Mouse (Mus musculus): ENCODE measurements at regions not wholly inside any gene's neighbourhood (a gene's known extent, or its start where the extent isn't known, plus 50 kb on each side); places are given as distances from the start of the nearest gene placed in this dataset.

- Histone ChIP-seq H3K9me3 (ENCODE audit: control insufficient read depth, low read length) (no peaks in the 10 kb centered on the region), H3K4me1 (replicated peaks; ENCODE audit: control insufficient read depth, insufficient read depth, low read length) (no peaks in the 10 kb centered on the region), H3K27me3 (replicated peaks; ENCODE audit: control insufficient read depth, insufficient read depth, low read length) (peaks cover 8% of the 10 kb centered on the region; the same call in 1 of the 2 replicates), H3K36me3 (ENCODE audit: control insufficient read depth, insufficient read depth, low read length) (no peaks in the 10 kb centered on the region), H3K4me2 (no peak overlapping the region), H3K9ac (ENCODE audit: low read depth, low read length) (no peak overlapping the region), H3K27ac (ENCODE audit: low read depth, low read length) (no peak overlapping the region), H3K4me3 (ENCODE audit: low read depth, low read length) (no peak overlapping the region)
- no peak for DNase-seq (ENCODE audit: low spot score)
- WGBS, result 34% methylated on average over 9 of the region's 9 CpGs
- ATAC-seq (replicated peaks; ENCODE audit: low FRiP score), result no peak
These were observed 195.2 kb downstream of the Bcl11b start for GRCm38 (mm10) chr12:107808158-107808715.

GRCm38 (mm10) chr12:107811231-107811630 lies 192.2 kb downstream of the Bcl11b start:
- Histone ChIP-seq H3K4me3 (ENCODE audit: low read depth, low read length) (no peak overlapping the region), H3K36me3 (ENCODE audit: control insufficient read depth, insufficient read depth, low read length) (no peaks in the 10 kb centered on the region), H3K4me2 (no peak overlapping the region), H3K9me3 (ENCODE audit: control insufficient read depth, low read length) (no peaks in the 10 kb centered on the region), H3K27me3 (replicated peaks; ENCODE audit: control insufficient read depth, insufficient read depth, low read length) (peaks cover 8% of the 10 kb centered on the region; the same call in 1 of the 2 replicates), H3K9ac (ENCODE audit: low read depth, low read length) (no peak overlapping the region), H3K27ac (ENCODE audit: low read depth, low read length) (no peak overlapping the region), H3K4me1 (replicated peaks; ENCODE audit: control insufficient read depth, insufficient read depth, low read length) (no peaks in the 10 kb centered on the region)
- no peak for DNase-seq (ENCODE audit: low spot score)
- WGBS, result 20% methylated on average over 5 of the region's 5 CpGs
- no peak for ATAC-seq (replicated peaks; ENCODE audit: low FRiP score)

- ATAC-seq (replicated peaks; ENCODE audit: low FRiP score), result no peak
- Histone ChIP-seq H3K4me1 (replicated peaks; ENCODE audit: control insufficient read depth, insufficient read depth, low read length) (no peaks in the 10 kb centered on the region), H3K4me2 (no peak overlapping the region), H3K9me3 (ENCODE audit: control insufficient read depth, low read length) (no peaks in the 10 kb centered on the region), H3K4me3 (ENCODE audit: low read depth, low read length) (no peak overlapping the region), H3K27me3 (replicated peaks; ENCODE audit: control insufficient read depth, insufficient read depth, low read length) (peaks cover 8% of the 10 kb centered on the region; the same call in 1 of the 2 replicates), H3K36me3 (ENCODE audit: control insufficient read depth, insufficient read depth, low read length) (no peaks in the 10 kb centered on the region), H3K27ac (ENCODE audit: low read depth, low read length) (no peak overlapping the region), H3K9ac (ENCODE audit: low read depth, low read length) (no peak overlapping the region)
- DNase-seq (ENCODE audit: low spot score), result no peak
- 73% methylated on average over 14 of the region's 14 CpGs for WGBS
These were observed 190.7 kb downstream of the Bcl11b start for GRCm38 (mm10) chr12:107812549-107813335.

DNA sequence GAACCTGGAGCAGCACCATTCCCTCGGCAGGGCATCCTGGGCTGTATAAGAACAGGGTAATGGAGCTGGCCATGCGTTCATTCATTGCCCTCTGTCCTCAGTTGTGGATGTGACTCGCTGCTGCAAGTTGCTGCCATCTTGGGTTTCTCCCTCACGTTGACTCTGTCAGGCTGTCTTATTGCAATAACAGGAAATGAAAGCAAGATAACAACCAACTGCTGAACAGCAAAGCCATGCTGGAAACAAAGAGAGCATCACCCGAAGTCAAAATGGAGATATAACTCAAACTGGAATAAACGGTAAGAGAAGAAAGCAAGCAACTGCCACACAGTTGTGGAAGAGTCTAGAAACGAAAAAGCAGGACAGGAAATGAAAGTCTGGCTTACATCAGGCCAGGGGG lies 188.5 kb downstream of the Bcl11b start:
- no peaks in the 10 kb centered on the region for H3K27me3 ChIP-seq (replicated peaks; ENCODE audit: control insufficient read depth, insufficient read depth, low read length)
- no peaks in the 10 kb centered on the region for H3K9me3 ChIP-seq (ENCODE audit: control insufficient read depth, low read length)
- DNase-seq (ENCODE audit: low spot score) (no peak), ATAC-seq (replicated peaks; ENCODE audit: low FRiP score) (no peak)
- no peak overlapping the region for H3K4me2 ChIP-seq
- WGBS, result 63% methylated on average over 7 of the region's 7 CpGs
- no peaks in the 10 kb centered on the region for H3K36me3 ChIP-seq (ENCODE audit: control insufficient read depth, insufficient read depth, low read length)
- H3K4me1 ChIP-seq (replicated peaks; ENCODE audit: control insufficient read depth, insufficient read depth, low read length), result no peaks in the 10 kb centered on the region
- no peak overlapping the region for H3K27ac ChIP-seq (ENCODE audit: low read depth, low read length)
- H3K9ac ChIP-seq (ENCODE audit: low read depth, low read length), result no peak overlapping the region
- no peak overlapping the region for H3K4me3 ChIP-seq (ENCODE audit: low read depth, low read length)

DNA sequence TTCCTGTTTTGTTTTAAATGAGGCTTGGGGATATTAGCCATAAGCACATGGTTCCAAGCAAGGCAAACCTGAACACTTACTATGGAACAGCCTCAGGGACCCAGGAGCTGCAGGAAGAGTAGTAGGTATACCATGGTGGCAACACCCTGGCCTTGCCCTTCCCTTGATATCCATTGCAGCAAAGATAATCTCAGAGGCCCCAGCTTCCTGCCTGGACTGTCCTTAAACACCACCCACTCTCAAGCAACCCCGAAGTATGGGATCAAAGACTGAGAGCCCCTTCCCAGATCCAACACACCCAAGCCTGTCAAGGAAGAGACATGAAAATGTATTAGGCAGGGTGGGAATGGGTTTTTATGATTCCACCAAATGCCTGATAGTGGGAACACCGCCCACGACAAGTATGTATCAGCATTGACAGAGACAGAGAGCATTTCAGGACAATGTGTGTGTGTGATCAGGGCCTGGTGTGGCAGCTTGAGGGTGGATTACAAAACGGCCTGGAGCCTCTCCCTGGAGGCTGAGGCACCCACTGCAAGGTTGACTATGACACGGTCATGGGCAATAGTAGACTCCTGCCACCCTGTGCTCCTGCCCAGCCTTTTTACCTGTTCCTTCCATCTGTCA lies 179.5 kb downstream of the Bcl11b start:
- Histone ChIP-seq H3K4me1 (replicated peaks; ENCODE audit: control insufficient read depth, insufficient read depth, low read length) (no peaks in the 10 kb centered on the region), H3K9me3 (ENCODE audit: control insufficient read depth, low read length) (no peaks in the 10 kb centered on the region), H3K27ac (ENCODE audit: low read depth, low read length) (no peak overlapping the region), H3K9ac (ENCODE audit: low read depth, low read length) (no peak overlapping the region), H3K27me3 (replicated peaks; ENCODE audit: control insufficient read depth, insufficient read depth, low read length) (no peaks in the 10 kb centered on the region), H3K36me3 (ENCODE audit: control insufficient read depth, insufficient read depth, low read length) (no peaks in the 10 kb centered on the region), H3K4me2 (no peak overlapping the region), H3K4me3 (ENCODE audit: low read depth, low read length) (no peak overlapping the region)
- DNase-seq (ENCODE audit: low spot score) (no peak), ATAC-seq (replicated peaks; ENCODE audit: low FRiP score) (no peak)
- WGBS, result 78% methylated on average over 5 of the region's 5 CpGs

DNA sequence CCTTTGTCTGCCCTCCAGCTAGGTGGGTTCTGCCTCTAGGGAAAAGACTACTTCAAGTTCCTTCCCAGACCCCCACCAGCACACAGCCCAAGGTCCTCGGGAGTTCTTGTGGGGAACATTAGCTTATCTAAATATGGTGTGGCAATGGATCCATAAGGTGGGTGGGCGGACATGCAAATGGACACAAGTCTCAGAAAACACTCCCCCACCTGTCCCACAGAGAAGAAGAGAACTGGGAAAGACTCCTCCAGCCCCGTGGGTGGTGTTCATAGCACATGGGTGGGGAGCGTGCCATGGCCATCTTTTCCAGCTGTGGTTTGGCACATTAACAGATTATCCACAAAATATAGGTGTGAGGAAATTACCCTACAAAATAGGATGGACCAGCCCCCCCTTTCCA lies 177.5 kb downstream of the Bcl11b start:
- H3K9ac ChIP-seq (ENCODE audit: low read depth, low read length), result no peak overlapping the region
- ATAC-seq (replicated peaks; ENCODE audit: low FRiP score) (no peak), DNase-seq (ENCODE audit: low spot score) (no peak)
- no peak overlapping the region for H3K4me2 ChIP-seq
- H3K36me3 ChIP-seq (ENCODE audit: control insufficient read depth, insufficient read depth, low read length), result no peaks in the 10 kb centered on the region
- no peaks in the 10 kb centered on the region for H3K4me1 ChIP-seq (replicated peaks; ENCODE audit: control insufficient read depth, insufficient read depth, low read length)
- H3K4me3 ChIP-seq (ENCODE audit: low read depth, low read length), result no peak overlapping the region
- H3K27ac ChIP-seq (ENCODE audit: low read depth, low read length), result no peak overlapping the region
- WGBS, result 76% methylated on average over 4 of the region's 4 CpGs
- H3K27me3 ChIP-seq (replicated peaks; ENCODE audit: control insufficient read depth, insufficient read depth, low read length), result no peaks in the 10 kb centered on the region
- no peaks in the 10 kb centered on the region for H3K9me3 ChIP-seq (ENCODE audit: control insufficient read depth, low read length)

DNA sequence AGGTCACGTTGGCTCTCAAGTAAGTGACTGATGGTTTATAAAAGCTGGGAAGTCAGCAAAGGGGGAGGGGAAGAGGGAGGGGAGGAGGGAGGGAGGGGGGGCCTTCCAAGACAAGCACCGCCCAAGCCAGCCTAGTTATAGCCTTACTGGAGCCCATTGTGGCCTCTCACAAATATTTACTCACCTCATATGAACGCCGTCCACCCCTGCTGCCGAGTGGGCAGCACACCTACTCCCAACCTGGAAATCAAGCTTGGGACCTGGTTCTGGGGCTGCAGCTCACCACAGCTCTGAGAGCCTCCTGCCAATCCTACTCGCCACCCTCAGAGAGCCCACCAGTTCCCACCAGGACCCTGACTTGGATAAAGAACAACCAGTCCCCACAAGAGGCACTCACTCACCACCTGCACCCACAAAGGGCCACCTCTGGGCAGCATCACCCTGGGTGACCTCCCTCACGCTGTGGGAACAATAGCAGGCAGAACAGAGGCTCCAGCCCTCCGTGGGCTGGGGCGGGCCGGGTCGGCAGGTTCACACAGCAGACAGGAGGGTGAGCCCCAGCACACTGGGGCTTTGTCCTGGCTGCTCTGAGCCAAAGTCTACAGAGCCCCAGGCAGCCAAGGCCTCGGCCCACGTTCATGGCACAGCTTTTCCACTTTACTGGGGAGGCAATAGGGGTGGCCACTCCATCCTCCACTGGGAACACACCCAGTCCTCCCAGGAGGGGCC lies 171.8 kb downstream of the Bcl11b start:
- 43% methylated on average over 13 of the region's 13 CpGs for WGBS
- Histone ChIP-seq H3K4me2 (no peak overlapping the region), H3K4me1 (replicated peaks; ENCODE audit: control insufficient read depth, insufficient read depth, low read length) (no peaks in the 10 kb centered on the region), H3K9me3 (ENCODE audit: control insufficient read depth, low read length) (no peaks in the 10 kb centered on the region), H3K36me3 (ENCODE audit: control insufficient read depth, insufficient read depth, low read length) (no peaks in the 10 kb centered on the region), H3K27me3 (replicated peaks; ENCODE audit: control insufficient read depth, insufficient read depth, low read length) (no peaks in the 10 kb centered on the region), H3K27ac (ENCODE audit: low read depth, low read length) (no peak overlapping the region), H3K9ac (ENCODE audit: low read depth, low read length) (no peak overlapping the region), H3K4me3 (ENCODE audit: low read depth, low read length) (no peak overlapping the region)
- no peak for ATAC-seq (replicated peaks; ENCODE audit: low FRiP score)
- DNase-seq (ENCODE audit: low spot score), result no peak

GRCm38 (mm10) chr12:107833001-107833400 lies 170.4 kb downstream of the Bcl11b start:
- WGBS, result 76% methylated on average over 8 of the region's 8 CpGs
- H3K4me2 ChIP-seq, result no peak overlapping the region
- H3K27ac ChIP-seq (ENCODE audit: low read depth, low read length), result no peak overlapping the region
- no peak overlapping the region for H3K9ac ChIP-seq (ENCODE audit: low read depth, low read length)
- H3K4me3 ChIP-seq (ENCODE audit: low read depth, low read length), result no peak overlapping the region
- no peak for DNase-seq (ENCODE audit: low spot score)
- no peaks in the 10 kb centered on the region for H3K4me1 ChIP-seq (replicated peaks; ENCODE audit: control insufficient read depth, insufficient read depth, low read length)
- no peaks in the 10 kb centered on the region for H3K9me3 ChIP-seq (ENCODE audit: control insufficient read depth, low read length)
- ATAC-seq (replicated peaks; ENCODE audit: low FRiP score), result no peak
- H3K27me3 ChIP-seq (replicated peaks; ENCODE audit: control insufficient read depth, insufficient read depth, low read length), result no peaks in the 10 kb centered on the region
- H3K36me3 ChIP-seq (ENCODE audit: control insufficient read depth, insufficient read depth, low read length), result no peaks in the 10 kb centered on the region

All from liver, embryonic 11.5 days (tissue).